Mouse (Mus musculus): Measurements from ENCODE around the gene Fam209. TPM values are rescaled to one million over a fixed set of nuclear protein-coding genes. Genes with fewer than 3 reads are reported as not detected.

The Fam209 gene
- polyA plus RNA-seq (2015; fragmentation: Nextera tagmentation; extraction: Ambion mirVana), result 0.39 and 0.54 TPM in 2 replicates

GRCm38 (mm10) chr2:172472318-172472717 lies at the start of gene Fam209:
TSS of gene Fam209 (plus strand) at chr2:172472520.

DNA sequence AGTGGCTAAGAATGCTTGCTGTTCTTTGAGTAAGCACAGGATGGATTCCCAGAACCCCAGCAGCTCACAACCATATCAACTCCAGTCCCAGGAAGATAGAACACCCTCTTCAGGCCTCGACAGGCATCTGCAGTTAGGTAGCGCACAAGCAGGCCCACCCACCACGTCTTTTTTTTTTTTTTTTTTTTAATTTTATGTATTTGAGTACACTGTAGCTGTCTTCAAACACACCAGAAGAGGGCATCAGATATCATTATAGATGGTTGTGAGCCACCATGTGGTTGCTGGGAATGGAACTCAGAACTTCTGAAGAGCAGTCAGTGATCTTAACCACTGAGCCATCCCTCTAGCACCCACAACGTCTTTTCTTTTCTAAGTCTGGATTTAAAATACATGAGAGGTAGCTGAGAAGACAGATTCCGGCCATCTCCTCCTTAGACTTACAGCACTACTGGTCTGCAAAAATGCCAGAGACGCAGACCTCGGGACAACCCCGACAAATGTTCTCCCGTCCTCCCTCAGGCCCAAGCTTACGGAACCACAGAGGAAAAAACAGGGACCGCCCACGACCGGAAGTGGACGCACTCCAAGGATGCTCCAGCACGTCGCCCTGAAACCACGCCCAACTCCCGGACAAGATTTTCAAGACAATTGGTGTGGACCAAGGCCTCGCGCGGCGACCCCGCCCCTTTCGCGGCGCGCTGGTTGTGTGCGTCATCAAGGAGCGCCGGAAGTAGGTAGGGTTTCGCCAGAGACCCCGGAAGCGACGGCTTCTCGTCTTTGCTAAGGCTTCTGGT lies 32.3 kb upstream of the Fam209 start, which contains the start of gene Rtf2:
TSS of gene Rtf2 (plus strand) at position 714 of the 797 bp plus-strand sequence.

DNA sequence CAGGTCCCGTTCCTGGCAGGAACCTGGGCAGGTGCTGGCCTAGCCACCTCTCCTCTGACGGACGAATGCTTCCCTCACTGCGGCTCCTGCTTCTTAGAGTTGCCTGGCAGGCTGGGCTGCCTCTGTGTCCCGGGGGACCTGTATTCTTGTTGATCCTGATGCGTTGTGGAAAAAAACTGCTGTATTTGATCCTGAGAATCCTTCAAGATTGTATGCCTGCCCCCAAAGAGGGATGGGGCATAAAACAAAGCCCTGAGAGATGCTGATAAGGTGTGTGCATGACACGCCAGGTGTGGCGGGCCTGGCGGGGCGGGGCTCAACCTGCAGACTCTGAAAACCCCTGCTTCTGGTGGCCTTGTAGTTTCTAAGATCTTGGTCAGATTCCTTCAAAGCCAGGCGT lies 13.8 kb upstream of the Fam209 start, which contains the start of gene Gcnt7:
TSS of gene Gcnt7 (minus strand) at position 101 of the 400 bp plus-strand sequence.

Other genes with a start within 250 kb of the Fam209 start
- gene Mc3r, start 224.0 kb upstream of the Fam209 start, polyA plus RNA-seq (2015; fragmentation: Nextera tagmentation; extraction: Ambion mirVana), result not detected in 2 replicates
- gene Fam210b, start 127.0 kb upstream of the Fam209 start, polyA plus RNA-seq (2015; fragmentation: Nextera tagmentation; extraction: Ambion mirVana), result 61.8 and 70.8 TPM in 2 replicates
- 94.9 and 110 TPM in 2 replicates for gene Aurka, start 102.0 kb upstream of the Fam209 start, polyA plus RNA-seq (2015; fragmentation: Nextera tagmentation; extraction: Ambion mirVana)
- gene Cstf1, start 101.8 kb upstream of the Fam209 start, polyA plus RNA-seq (2015; fragmentation: Nextera tagmentation; extraction: Ambion mirVana), result 24.1 and 25.8 TPM in 2 replicates
- gene Cass4, start 78.7 kb upstream of the Fam209 start, polyA plus RNA-seq (2015; fragmentation: Nextera tagmentation; extraction: Ambion mirVana), result 0.47 and 0.61 TPM in 2 replicates
- gene Rtf2, start 32.0 kb upstream of the Fam209 start, polyA plus RNA-seq (2015; fragmentation: Nextera tagmentation; extraction: Ambion mirVana), result 62.2 and 66.5 TPM in 2 replicates
- gene Gcnt7, start 13.9 kb upstream of the Fam209 start, polyA plus RNA-seq (2015; fragmentation: Nextera tagmentation; extraction: Ambion mirVana), result 1.0 and 1.4 TPM in 2 replicates
- not detected in 2 replicates for gene Tfap2c, start 77.1 kb downstream of the Fam209 start, polyA plus RNA-seq (2015; fragmentation: Nextera tagmentation; extraction: Ambion mirVana)

All from spleen, postnatal 0 days (tissue).